Mouse (Mus musculus) kidney, adult 2 months (tissue): ENCODE results near the gene Etl4. TPM values are rescaled to one million over a fixed set of nuclear protein-coding genes. Genes with fewer than 3 reads are reported as not detected.

Experiments used
- DNase-seq: peaks from one replicate; pipeline ENCODE4 v3.0.0; 2021
- H3K27ac ChIP-seq: fragments of 200-500 bp; 2 replicates; pipeline ENCODE4 v1.5.1; 2012; ENCODE audit warnings: low read depth, low read length, control low read depth, inconsistent platforms; ENCODE audit not compliant: insufficient read depth
- H3K27me3 ChIP-seq: fragments of 200-500 bp; replicated peaks from 2 replicates; pipeline ENCODE4 v1.6.1; 2012; ENCODE audit warnings: mild to moderate bottlenecking, moderate library complexity, low read length, inconsistent platforms; ENCODE audit not compliant: control insufficient read depth, insufficient read depth
- H3K36me3 ChIP-seq: fragments of 200-500 bp; 2 replicates; pipeline ENCODE4 v1.6.1; 2012; ENCODE audit warnings: mild to moderate bottlenecking, moderate library complexity, low read length, inconsistent platforms; ENCODE audit not compliant: control insufficient read depth, insufficient read depth
- H3K4me1 ChIP-seq: fragments of 200-500 bp; 2 replicates; pipeline ENCODE4 v1.6.1; 2011; ENCODE audit warnings: low read length; ENCODE audit not compliant: control insufficient read depth, insufficient read depth
- H3K4me3 ChIP-seq: fragments of 200-500 bp; 2 replicates; pipeline ENCODE4 v1.5.1; 2011; ENCODE audit warnings: mild to moderate bottlenecking, low read depth, low read length, control low read depth; ENCODE audit not compliant: insufficient read depth
- CTCF ChIP-seq: fragments of 200-500 bp; conservative IDR thresholded peaks from 2 replicates; pipeline ENCODE4 v1.5.1; 2011; ENCODE audit warnings: low read depth, mild to moderate bottlenecking, control low read depth, low read length, moderate library complexity, mixed read lengths; ENCODE audit not compliant: insufficient read depth, insufficient read length
- POLR2A ChIP-seq: fragments of 200-500 bp; IDR thresholded peaks from one replicate; pipeline ENCODE4 v1.6.1; 2011; ENCODE audit warnings: low read depth, low read length, control low read depth
- WGBS: fragments of 180-500 bp; shearing (Covaris S2); methylation state at CpG from one replicate; pipeline ENCODE4 v1.1.7; 2018; 5-methylcytosine and 5-hydroxymethylcytosine counted together
- polyA plus RNA-seq: library from polyadenylated mRNA; depleted of rRNA; stranded (reverse); fragments of >200 nt; gene quantifications from 2 replicates; pipeline ENCODE4 v1.2.3, GENCODE M21; 2012

Gene Etl4
- polyA plus RNA-seq, 1 experiment = 21.4 TPM

DNA sequence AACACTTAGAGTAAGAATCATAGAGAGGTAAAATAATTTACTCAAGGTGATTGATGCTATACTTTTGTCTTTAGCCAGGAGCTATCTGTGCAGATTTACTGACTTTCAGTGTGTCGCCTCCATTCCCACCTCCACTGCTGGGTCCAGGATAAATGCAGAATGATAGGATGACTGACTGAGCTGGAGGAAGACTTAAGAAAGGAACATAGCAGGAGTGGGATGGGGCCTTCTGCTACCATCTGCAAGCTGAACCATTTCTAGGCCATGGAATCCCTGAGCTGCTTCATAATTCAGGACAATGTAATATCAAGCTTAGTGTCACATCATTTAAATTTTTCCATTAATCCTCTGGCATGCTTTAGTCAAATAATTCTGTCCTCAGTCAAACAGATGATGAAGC is 20.4 kb downstream of the Etl4 start:
- Histone ChIP-seq H3K36me3 (no peaks in the 10 kb centered on the region), H3K4me3 (no peak overlapping the region), H3K27me3 (no peaks in the 10 kb centered on the region), H3K27ac (no peak overlapping the region), H3K4me1 (no peaks in the 10 kb centered on the region)
- TF ChIP-seq POLR2A = no peak
- TF ChIP-seq CTCF = no peak
- 94% methylated on average over 1 of the region's 1 CpGs for WGBS
- no peak for DNase-seq

DNA sequence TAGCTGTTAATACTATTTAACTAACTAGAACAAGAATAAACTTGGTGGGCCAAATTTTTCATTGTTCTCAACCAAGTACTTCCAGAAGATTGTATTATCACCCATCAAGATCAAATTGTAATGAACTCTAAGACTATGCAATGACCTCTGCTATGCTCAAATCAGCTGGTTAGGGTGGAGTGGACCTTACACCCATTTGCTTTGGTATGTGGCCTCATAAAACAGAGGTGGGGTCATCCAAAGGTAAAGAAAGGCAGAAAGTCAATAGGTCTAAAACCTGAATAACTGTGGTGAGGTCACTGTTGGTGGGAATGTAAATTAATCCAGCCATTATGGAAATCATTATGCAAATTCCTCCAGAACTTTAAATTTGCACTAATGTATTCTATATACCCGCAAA is 24.3 kb downstream of the Etl4 start:
- no peak for TF ChIP-seq CTCF
- TF ChIP-seq POLR2A = no peak
- WGBS = 75% methylated on average over 1 of the region's 1 CpGs
- H3K36me3 ChIP-seq = no peaks in the 10 kb centered on the region

DNA sequence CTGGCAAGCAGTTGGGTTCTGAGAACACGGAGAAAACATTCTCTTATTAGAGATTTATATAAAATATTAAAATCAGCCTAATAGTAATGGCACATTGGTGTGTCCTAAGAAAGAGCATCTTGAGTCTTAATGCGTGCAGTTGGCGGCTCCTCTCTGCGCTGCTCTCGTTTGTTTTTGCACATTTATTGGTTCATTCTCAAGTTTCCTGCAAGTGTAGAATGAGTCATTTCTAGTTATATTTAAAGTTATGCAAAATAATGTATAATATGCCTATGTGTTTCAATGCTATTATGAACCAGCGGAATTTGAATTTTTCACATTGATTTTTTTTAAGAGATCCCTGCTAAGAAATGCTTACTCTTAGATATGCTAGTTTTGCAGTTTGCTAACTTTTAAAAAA is 35.6 kb downstream of the Etl4 start:
- Histone ChIP-seq H3K27ac (no peak overlapping the region), H3K4me3 (no peak overlapping the region), H3K4me1 (no peaks in the 10 kb centered on the region), H3K36me3 (no peaks in the 10 kb centered on the region), H3K27me3 (no peaks in the 10 kb centered on the region)
- DNase-seq = no peak
- no peak for TF ChIP-seq CTCF
- no peak for TF ChIP-seq POLR2A
- WGBS = 93% methylated on average over 6 of the region's 6 CpGs

More for the DNA sequence above, 24.3 kb downstream of the Etl4 start:
- DNase-seq = no peak
- Histone ChIP-seq H3K27me3 (no peaks in the 10 kb centered on the region), H3K4me1 (no peaks in the 10 kb centered on the region), H3K27ac (no peak overlapping the region), H3K4me3 (no peak overlapping the region)

DNA sequence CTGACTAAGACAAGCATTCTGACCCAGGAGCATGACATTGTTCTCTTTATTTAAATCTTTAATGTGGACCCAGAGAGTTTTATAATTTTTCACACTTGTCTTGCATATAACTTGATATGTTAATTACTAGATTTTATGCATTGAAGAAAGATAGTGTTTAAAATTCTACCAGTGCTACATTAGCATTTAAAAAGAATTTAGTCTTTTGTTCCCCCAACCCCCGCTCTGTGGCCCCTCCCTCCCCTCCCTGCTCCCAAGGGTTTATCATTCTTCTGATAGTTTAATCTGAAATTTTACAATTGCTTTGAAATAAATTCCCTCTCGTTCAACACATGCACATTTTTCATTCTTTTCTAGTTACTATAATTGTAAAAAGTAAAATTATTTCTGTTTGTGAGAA is 43.4 kb downstream of the Etl4 start:
- Histone ChIP-seq H3K4me1 (no peaks in the 10 kb centered on the region), H3K4me3 (no peak overlapping the region), H3K36me3 (no peaks in the 10 kb centered on the region), H3K27me3 (no peaks in the 10 kb centered on the region), H3K27ac (no peak overlapping the region)
- WGBS = 78% methylated on average over 2 of the region's 2 CpGs
- DNase-seq = no peak
- no peak for TF ChIP-seq POLR2A
- no peak for TF ChIP-seq CTCF

DNA sequence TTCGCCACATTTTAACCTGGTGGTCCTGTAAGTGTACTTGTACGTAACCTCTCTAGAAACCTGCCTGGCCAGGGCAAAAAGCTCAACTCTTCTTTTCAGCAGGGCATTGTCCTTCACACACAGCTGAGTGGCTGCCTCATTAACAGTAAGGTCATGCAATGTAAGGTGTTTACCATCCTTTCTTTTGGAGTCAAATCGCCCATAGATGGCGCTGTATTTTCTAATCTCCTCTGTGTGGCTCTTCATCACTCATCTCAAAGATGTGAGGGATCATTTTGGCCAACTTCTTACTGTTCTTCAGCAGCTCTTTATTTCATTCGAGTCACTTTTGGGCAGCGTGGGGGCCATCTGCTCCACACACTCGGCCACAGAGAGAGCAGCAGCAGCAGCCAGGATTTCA is 56.9 kb downstream of the Etl4 start:
- 57% methylated on average over 7 of the region's 7 CpGs for WGBS
- no peak for TF ChIP-seq POLR2A
- no peak for TF ChIP-seq CTCF
- Histone ChIP-seq H3K4me1 (no peaks in the 10 kb centered on the region), H3K27me3 (no peaks in the 10 kb centered on the region), H3K4me3 (no peak overlapping the region), H3K36me3 (no peaks in the 10 kb centered on the region), H3K27ac (no peak overlapping the region)
- DNase-seq = no peak

DNA sequence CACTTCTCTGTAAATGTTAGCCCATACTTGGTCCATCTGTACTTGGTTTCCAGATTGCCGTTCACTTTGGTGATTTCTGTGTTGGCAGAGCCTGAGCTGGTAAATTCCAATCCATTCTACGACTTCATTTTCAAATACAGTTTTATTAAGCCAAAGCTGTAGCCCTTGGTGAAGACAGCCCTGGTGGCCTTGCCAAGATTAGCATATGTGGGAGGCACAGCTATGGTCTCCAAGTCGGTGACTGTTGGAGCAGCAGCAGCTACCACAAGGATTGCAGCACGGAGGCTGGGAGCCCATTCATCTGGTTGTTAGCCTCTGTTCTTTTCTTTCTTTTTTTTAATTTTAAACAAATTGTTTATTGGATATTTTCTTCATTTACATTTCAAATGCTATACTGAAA is 128.1 kb downstream of the Etl4 start:
- no peak for DNase-seq
- no peak overlapping the region for H3K27ac ChIP-seq
- TF ChIP-seq CTCF (no peak), POLR2A (no peak)
- H3K36me3 ChIP-seq = no peaks in the 10 kb centered on the region
- WGBS = 90% methylated on average over 4 of the region's 4 CpGs
- no peaks in the 10 kb centered on the region for H3K27me3 ChIP-seq
- no peak overlapping the region for H3K4me3 ChIP-seq
- no peaks in the 10 kb centered on the region for H3K4me1 ChIP-seq

DNA sequence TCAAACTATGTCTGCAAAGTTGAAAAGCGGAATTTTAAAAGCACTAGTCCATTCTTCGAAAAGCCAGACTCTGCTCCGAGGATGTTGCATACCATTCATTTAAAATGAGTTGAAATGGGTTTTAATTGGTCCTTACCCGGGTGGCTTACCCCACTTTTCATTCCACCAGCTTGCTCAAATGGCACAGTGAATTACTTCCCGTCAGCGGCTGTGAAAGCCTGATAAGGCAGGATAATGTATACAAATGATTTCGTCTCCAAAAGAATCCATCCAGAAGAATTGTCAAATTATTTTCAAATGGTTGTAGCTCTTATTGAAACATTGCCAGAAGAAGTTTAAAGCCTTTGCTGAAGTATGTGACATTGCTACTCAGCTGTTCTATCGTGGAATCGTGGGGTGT is 162.8 kb downstream of the Etl4 start:
- H3K4me1 ChIP-seq = no peaks in the 10 kb centered on the region
- DNase-seq = no peak
- no peaks in the 10 kb centered on the region for H3K27me3 ChIP-seq
- no peak for TF ChIP-seq POLR2A
- TF ChIP-seq CTCF = no peak
- WGBS = 71% methylated on average over 9 of the region's 9 CpGs
- no peak overlapping the region for H3K4me3 ChIP-seq
- H3K27ac ChIP-seq = no peak overlapping the region
- H3K36me3 ChIP-seq = no peaks in the 10 kb centered on the region
